Mouse (Mus musculus): ENCODE results near the gene Pou6f1. TPM values are rescaled to one million over a fixed set of nuclear protein-coding genes. Genes with fewer than 3 reads are reported as not detected.

The Pou6f1 gene
- polyA plus RNA-seq, 1 experiment from 2014 or later: 41.2 TPM

- Histone ChIP-seq H3K4me1 (replicated peaks) (no peaks in the 10 kb centered on the region), H3K27me3 (no peaks in the 10 kb centered on the region), H3K36me3 (peaks cover 42% of the 10 kb centered on the region), H3K4me3 (no peak overlapping the region), H3K4me2 (no peak overlapping the region), H3K9ac (no peak overlapping the region), H3K9me3 (no peaks in the 10 kb centered on the region), H3K27ac (no peak overlapping the region)
- no peak for ATAC-seq (ENCODE audit: low FRiP score)
- WGBS: 83% methylated on average over 6 of the region's 6 CpGs
Observed at GRCm38 (mm10) chr15:100592817-100593216, 7.0 kb downstream of the Pou6f1 start.

- Histone ChIP-seq H3K9me3 (no peaks in the 10 kb centered on the region), H3K36me3 (peaks cover 66% of the 10 kb centered on the region)
- 71% methylated on average over 8 of the region's 8 CpGs for WGBS
Observed at GRCm38 (mm10) chr15:100590436-100590835, 9.3 kb downstream of the Pou6f1 start.

GRCm38 (mm10) chr15:100588297-100588696 lies 11.5 kb downstream of the Pou6f1 start:
- no peaks in the 10 kb centered on the region for H3K9me3 ChIP-seq
- H3K4me1 ChIP-seq (replicated peaks): no peaks in the 10 kb centered on the region
- peaks cover 74% of the 10 kb centered on the region for H3K36me3 ChIP-seq
- 79% methylated on average over 6 of the region's 6 CpGs for WGBS
- no peak overlapping the region for H3K27ac ChIP-seq
- H3K9ac ChIP-seq: no peak overlapping the region
- no peak for ATAC-seq (ENCODE audit: low FRiP score)
- no peaks in the 10 kb centered on the region for H3K27me3 ChIP-seq
- H3K4me2 ChIP-seq: no peak overlapping the region
- H3K4me3 ChIP-seq: no peak overlapping the region

More at GRCm38 (mm10) chr15:100590436-100590835, 9.3 kb downstream of the Pou6f1 start:
- Histone ChIP-seq H3K4me2 (no peak overlapping the region), H3K4me3 (no peak overlapping the region), H3K27me3 (no peaks in the 10 kb centered on the region), H3K9ac (no peak overlapping the region), H3K4me1 (replicated peaks) (no peaks in the 10 kb centered on the region), H3K27ac (no peak overlapping the region)
- no peak for ATAC-seq (ENCODE audit: low FRiP score)

- Histone ChIP-seq H3K36me3 (peaks cover 84% of the 10 kb centered on the region), H3K9me3 (no peaks in the 10 kb centered on the region), H3K27me3 (no peaks in the 10 kb centered on the region), H3K4me1 (replicated peaks) (no peaks in the 10 kb centered on the region), H3K27ac (no peak overlapping the region), H3K4me2 (no peak overlapping the region), H3K9ac (no peak overlapping the region), H3K4me3 (no peak overlapping the region)
- ATAC-seq (ENCODE audit: low FRiP score): no peak
- WGBS: 82% methylated on average over 4 of the region's 4 CpGs
Observed at GRCm38 (mm10) chr15:100587166-100587565, 12.6 kb downstream of the Pou6f1 start.

GRCm38 (mm10) chr15:100585931-100586330 lies 13.9 kb downstream of the Pou6f1 start:
- Histone ChIP-seq H3K9me3 (no peaks in the 10 kb centered on the region), H3K27ac (no peak overlapping the region), H3K4me1 (replicated peaks) (no peaks in the 10 kb centered on the region), H3K4me3 (no peak overlapping the region), H3K4me2 (no peak overlapping the region), H3K27me3 (no peaks in the 10 kb centered on the region), H3K9ac (no peak overlapping the region), H3K36me3 (peaks cover 87% of the 10 kb centered on the region)
- ATAC-seq (ENCODE audit: low FRiP score): no peak
- 94% methylated on average over 16 of the region's 16 CpGs for WGBS

GRCm38 (mm10) chr15:100580108-100580507 lies 19.7 kb downstream of the Pou6f1 start:
- H3K9me3 ChIP-seq: no peaks in the 10 kb centered on the region
- H3K4me2 ChIP-seq: no peak overlapping the region
- H3K4me1 ChIP-seq (replicated peaks): no peaks in the 10 kb centered on the region
- no peak overlapping the region for H3K27ac ChIP-seq
- no peak for ATAC-seq (ENCODE audit: low FRiP score)
- no peak overlapping the region for H3K9ac ChIP-seq
- H3K27me3 ChIP-seq: no peaks in the 10 kb centered on the region
- H3K4me3 ChIP-seq: no peak overlapping the region
- H3K36me3 ChIP-seq: peaks cover 90% of the 10 kb centered on the region
- 90% methylated on average over 10 of the region's 10 CpGs for WGBS

- no peak for ATAC-seq (ENCODE audit: low FRiP score)
- H3K4me3 ChIP-seq: no peak overlapping the region
- no peak overlapping the region for H3K4me2 ChIP-seq
- H3K9me3 ChIP-seq: no peaks in the 10 kb centered on the region
- H3K36me3 ChIP-seq: peaks cover 80% of the 10 kb centered on the region
- no peak overlapping the region for H3K27ac ChIP-seq
- whole genome bisulfite sequencing: 89% methylated on average over 16 of the region's 16 CpGs
- H3K4me1 ChIP-seq (replicated peaks): 0 out of 2 replicates have a peak, but pooled peaks cover 9% of the 10 kb centered on the region
- no peaks in the 10 kb centered on the region for H3K27me3 ChIP-seq
- no peak overlapping the region for H3K9ac ChIP-seq
Observed at GRCm38 (mm10) chr15:100577972-100578371, 21.8 kb downstream of the Pou6f1 start.

GRCm38 (mm10) chr15:100576810-100577209 lies 23.0 kb downstream of the Pou6f1 start:
- 90% methylated on average over 6 of the region's 6 CpGs for WGBS
- Histone ChIP-seq H3K4me1 (replicated peaks) (0 out of 2 replicates have a peak, but pooled peaks cover 9% of the 10 kb centered on the region), H3K27me3 (no peaks in the 10 kb centered on the region), H3K4me2 (no peak overlapping the region), H3K9me3 (no peaks in the 10 kb centered on the region), H3K9ac (no peak overlapping the region), H3K36me3 (peaks cover 69% of the 10 kb centered on the region), H3K4me3 (no peak overlapping the region), H3K27ac (no peak overlapping the region)
- ATAC-seq (ENCODE audit: low FRiP score): no peak

- H3K4me2 ChIP-seq: no peak overlapping the region
- 93% methylated on average over 6 of the region's 6 CpGs for WGBS
- no peak overlapping the region for H3K9ac ChIP-seq
- 0 out of 2 replicates have a peak, but pooled peaks cover 9% of the 10 kb centered on the region for H3K4me1 ChIP-seq (replicated peaks)
- H3K36me3 ChIP-seq: peaks cover 66% of the 10 kb centered on the region
- no peak overlapping the region for H3K4me3 ChIP-seq
- no peaks in the 10 kb centered on the region for H3K9me3 ChIP-seq
- H3K27ac ChIP-seq: no peak overlapping the region
- H3K27me3 ChIP-seq: no peaks in the 10 kb centered on the region
- ATAC-seq (ENCODE audit: low FRiP score): no peak
Observed at GRCm38 (mm10) chr15:100576392-100576791, 23.4 kb downstream of the Pou6f1 start.

- Histone ChIP-seq H3K27me3 (no peaks in the 10 kb centered on the region), H3K36me3 (peaks cover 56% of the 10 kb centered on the region), H3K27ac (no peak overlapping the region), H3K9me3 (no peaks in the 10 kb centered on the region), H3K9ac (no peak overlapping the region), H3K4me1 (replicated peaks) (0 out of 2 replicates have a peak, but pooled peaks cover 9% of the 10 kb centered on the region), H3K4me3 (no peak overlapping the region), H3K4me2 (no peak overlapping the region)
- WGBS: 88% methylated on average over 12 of the region's 12 CpGs
- no peak for ATAC-seq (ENCODE audit: low FRiP score)
Observed at GRCm38 (mm10) chr15:100575366-100575765, 24.4 kb downstream of the Pou6f1 start.

GRCm38 (mm10) chr15:100574378-100574777 lies 25.4 kb downstream of the Pou6f1 start:
- 0 out of 2 replicates have a peak, but pooled peaks cover 9% of the 10 kb centered on the region for H3K4me1 ChIP-seq (replicated peaks)
- WGBS: 84% methylated on average over 2 of the region's 2 CpGs
- ATAC-seq (ENCODE audit: low FRiP score): no peak
- H3K27me3 ChIP-seq: no peaks in the 10 kb centered on the region
- peaks cover 46% of the 10 kb centered on the region for H3K36me3 ChIP-seq
- peak overlapping the region; percentile 1; the same call in 1 of the 2 replicates for H3K27ac ChIP-seq
- H3K9ac ChIP-seq: no peak overlapping the region
- H3K9me3 ChIP-seq: no peaks in the 10 kb centered on the region
- no peak overlapping the region for H3K4me3 ChIP-seq
- H3K4me2 ChIP-seq: no peak overlapping the region

- H3K27ac ChIP-seq: peak overlapping the region; percentile 1; the same call in 1 of the 2 replicates
- H3K9ac ChIP-seq: no peak overlapping the region
- no peak overlapping the region for H3K4me2 ChIP-seq
- WGBS: 60% methylated on average over 6 of the region's 6 CpGs
- ATAC-seq (ENCODE audit: low FRiP score): no peak
- H3K27me3 ChIP-seq: no peaks in the 10 kb centered on the region
- peaks cover 42% of the 10 kb centered on the region for H3K36me3 ChIP-seq
- H3K4me3 ChIP-seq: no peak overlapping the region
- H3K9me3 ChIP-seq: no peaks in the 10 kb centered on the region
- 0 out of 2 replicates have a peak, but pooled peaks cover 9% of the 10 kb centered on the region for H3K4me1 ChIP-seq (replicated peaks)
Observed at GRCm38 (mm10) chr15:100573946-100574345, 25.8 kb downstream of the Pou6f1 start.

- no peaks in the 10 kb centered on the region for H3K27me3 ChIP-seq
- H3K36me3 ChIP-seq: no peaks in the 10 kb centered on the region
- H3K4me3 ChIP-seq: no peak overlapping the region
- no peak overlapping the region for H3K9ac ChIP-seq
- no peak overlapping the region for H3K27ac ChIP-seq
- H3K9me3 ChIP-seq: no peaks in the 10 kb centered on the region
- 78% methylated on average over 3 of the region's 3 CpGs for WGBS
- H3K4me1 ChIP-seq (replicated peaks): 0 out of 2 replicates have a peak, but pooled peaks cover 8% of the 10 kb centered on the region
- H3K4me2 ChIP-seq: no peak overlapping the region
- ATAC-seq (ENCODE audit: low FRiP score): no peak
Observed at GRCm38 (mm10) chr15:100569239-100569638, 30.5 kb downstream of the Pou6f1 start.

All from hindbrain, embryonic 13.5 days (tissue).